Mouse (Mus musculus) urinary bladder, postnatal 4 days (tissue): ENCODE results near the gene Prox2.
"Not testable (repeated sequence)": the region's sequence is repeated elsewhere in the genome, so short reads cannot be mapped to it uniquely, and the experiment has no call there.

Experiments used
- DNase-seq, 2 experiments: peaks; one replicate each; pipeline ENCODE4 v3.0.0; 2021 to 2022; ENCODE audit warnings: low spot score in 2 of 2

The Prox2 gene

GRCm38 (mm10) chr12:85110698-85111592 lies at the start of gene Prox2, which contains the start of gene Dlst:
Prox2 (minus strand) TSS chr12:85110759.
Dlst (plus strand) TSS chr12:85110833.
- peak; percentile 85 to 88 for DNase-seq

DNA sequence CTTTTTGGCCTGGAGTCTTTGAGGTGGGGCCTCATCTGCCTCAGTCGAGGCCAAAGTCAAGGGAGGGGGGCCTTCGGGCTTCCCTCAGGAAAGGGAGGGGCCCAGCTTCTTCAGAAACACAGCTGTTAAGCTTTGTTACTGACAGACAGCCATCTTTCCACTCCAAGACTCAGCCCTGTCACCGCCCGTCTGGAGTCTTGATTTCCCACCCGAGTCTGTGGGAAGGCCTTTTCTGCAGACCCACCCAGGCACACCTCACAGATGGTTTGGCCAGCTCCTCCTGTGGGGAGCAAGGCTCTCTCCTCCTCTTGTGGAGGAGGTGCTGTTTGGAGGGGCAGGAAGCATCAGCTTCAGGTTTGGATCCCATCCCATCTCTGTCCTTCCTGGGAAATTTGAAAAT lies 49.0 kb upstream of the Prox2 start:
- DNase-seq: no peak

DNA sequence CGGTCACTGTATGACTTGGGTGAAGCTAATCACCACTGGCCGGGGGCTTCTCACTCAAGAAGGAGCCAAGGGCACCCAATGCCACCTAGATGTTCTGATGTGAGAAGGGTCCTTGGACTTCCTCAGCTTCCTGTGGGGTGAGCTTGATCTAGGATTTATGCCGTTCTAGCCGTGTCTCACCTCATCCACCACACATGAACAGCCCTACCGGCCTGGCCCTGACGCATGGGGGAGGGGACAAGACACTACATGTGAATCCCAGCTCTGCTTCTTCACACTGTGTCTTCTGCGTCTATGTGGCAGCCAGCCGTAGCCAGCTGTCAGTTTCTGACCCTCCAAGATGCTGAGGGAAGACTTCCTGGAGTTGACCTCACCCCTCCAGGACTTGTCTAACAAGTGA lies 48.2 kb upstream of the Prox2 start:
- no peak for DNase-seq

- DNase-seq: no peak
Measured at GRCm38 (mm10) chr12:85157797-85158460, 47.4 kb upstream of the Prox2 start.

DNA sequence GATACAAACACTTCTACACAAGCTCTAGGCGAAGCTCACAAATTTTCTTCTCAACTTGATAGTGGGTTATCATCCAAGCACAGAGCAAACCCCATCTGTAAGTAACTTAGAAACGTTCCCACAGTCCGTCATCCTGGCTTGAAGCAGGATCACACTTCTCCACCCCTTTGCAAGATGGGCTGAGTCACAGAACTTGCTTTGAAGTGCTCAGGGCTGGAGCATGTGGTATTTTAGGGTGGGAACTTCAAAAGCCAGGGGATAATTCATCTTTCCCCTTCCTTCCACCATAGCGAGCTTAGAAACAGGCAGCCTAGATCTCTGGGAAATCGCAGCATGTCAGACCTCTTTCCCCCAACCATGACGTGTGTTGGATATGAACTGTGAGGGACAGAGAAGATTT lies 45.8 kb upstream of the Prox2 start:
- DNase-seq: no peak

DNA sequence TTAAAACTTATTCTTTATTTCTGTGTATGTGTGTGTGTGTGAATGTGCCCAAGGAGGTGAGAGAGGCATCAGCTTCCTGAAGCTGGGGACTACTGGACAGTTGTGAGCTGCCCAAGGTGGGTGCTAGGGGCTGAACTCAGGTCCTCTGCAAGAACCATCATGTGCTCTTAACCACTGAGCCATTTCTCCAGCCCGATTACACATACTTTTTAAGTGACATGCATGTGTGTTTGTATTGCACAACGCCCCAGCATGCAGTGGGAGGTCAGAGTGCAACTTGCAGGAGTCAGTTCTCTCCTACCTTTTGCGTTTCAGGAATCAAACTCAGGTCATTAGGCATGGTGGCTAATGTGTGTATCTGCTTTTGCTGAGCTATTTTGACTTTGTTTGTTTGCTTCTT lies 42.5 kb upstream of the Prox2 start:
- DNase-seq: no peak

GRCm38 (mm10) chr12:85151002-85151774 lies 40.6 kb upstream of the Prox2 start, which contains the start of gene Rps6kl1:
Rps6kl1 (minus strand) TSS chr12:85151264.
- DNase-seq: no peak

DNA sequence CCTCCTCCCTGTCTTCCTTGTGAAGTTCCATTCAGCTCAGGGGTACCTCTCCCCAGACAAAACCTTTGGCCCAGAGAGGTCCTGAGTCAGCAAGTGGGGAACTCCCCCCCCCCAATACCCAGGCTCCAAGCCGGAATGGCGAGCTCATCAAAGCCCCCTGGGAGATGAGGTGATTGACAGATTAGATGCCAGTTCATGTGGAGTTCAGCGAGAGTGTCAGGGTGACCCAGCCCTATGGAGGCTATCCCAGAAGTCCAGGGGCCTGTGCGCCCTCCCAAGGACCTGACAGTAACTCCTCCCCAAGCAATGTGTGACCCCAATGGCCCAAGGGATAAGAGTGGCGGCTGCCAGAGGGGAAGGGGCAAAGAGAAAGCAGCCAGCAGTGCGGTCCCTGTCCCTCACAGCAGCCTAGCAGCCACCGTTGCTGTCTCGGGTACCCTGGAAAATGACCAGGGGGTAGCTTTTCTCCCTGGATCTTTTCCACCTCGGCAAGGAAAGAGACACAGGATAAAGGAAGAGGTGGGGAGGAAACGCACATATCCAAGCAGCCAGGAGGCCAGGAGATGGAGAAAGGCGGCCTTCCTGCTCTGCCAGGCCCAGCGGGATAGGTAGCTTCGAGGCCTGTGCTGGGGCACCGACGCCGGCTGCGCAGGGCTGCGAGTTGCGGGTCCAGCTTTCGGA lies 39.9 kb upstream of the Prox2 start:
- DNase-seq: no peak

- DNase-seq: no peak
Measured at GRCm38 (mm10) chr12:85146881-85147280, 36.3 kb upstream of the Prox2 start.

- no peak for DNase-seq
Measured at GRCm38 (mm10) chr12:85146355-85146754, 35.8 kb upstream of the Prox2 start.

GRCm38 (mm10) chr12:85145630-85146029 lies 35.1 kb upstream of the Prox2 start:
- no peak for DNase-seq

DNA sequence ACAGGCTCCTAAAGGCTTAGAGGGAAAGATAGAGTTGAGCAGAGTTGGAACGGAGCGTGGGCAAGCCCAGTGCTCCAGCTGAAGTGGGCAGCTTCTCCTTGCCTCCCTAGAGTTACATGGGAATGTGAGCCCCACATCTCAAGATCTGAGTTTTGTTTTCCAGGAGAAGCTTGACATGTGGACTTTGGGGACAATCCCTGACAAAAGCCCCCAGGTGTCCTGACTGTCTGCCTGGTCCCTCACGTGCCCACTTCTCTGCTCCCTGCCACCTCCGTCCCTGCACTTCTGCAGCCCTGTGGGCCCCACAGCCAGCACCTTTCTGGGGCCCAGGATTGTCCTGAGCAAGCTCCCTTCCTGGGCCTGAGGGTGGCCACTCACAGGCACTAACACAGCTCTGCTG lies 34.3 kb upstream of the Prox2 start:
- DNase-seq: no peak

GRCm38 (mm10) chr12:85144276-85144675 lies 33.7 kb upstream of the Prox2 start:
- DNase-seq: not testable (repeated sequence)

DNA sequence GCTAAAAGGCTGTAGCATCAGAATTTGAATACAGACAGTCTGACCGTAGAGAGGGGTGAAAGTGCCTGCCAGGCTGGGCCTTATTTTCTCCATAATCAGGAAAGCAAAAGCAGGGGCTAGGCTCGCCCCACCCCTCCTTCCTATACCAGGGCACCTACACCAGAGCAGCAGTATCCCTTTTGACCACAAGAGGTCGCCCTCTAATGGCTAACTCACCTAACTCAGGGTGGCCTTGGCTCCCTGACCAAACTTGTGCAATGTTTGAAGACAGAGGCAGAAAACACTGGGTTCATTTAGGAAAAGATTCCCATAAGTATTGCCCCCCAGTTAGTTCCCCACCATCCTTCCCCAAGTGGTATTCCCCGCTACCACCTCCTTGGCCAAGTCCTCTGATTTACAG lies 32.2 kb upstream of the Prox2 start:
- peak; percentile 74 to 90 for DNase-seq

- no peak for DNase-seq
Measured at GRCm38 (mm10) chr12:85141096-85141495, 30.5 kb upstream of the Prox2 start.

GRCm38 (mm10) chr12:85140036-85140701 lies 29.6 kb upstream of the Prox2 start:
- no peak for DNase-seq

DNA sequence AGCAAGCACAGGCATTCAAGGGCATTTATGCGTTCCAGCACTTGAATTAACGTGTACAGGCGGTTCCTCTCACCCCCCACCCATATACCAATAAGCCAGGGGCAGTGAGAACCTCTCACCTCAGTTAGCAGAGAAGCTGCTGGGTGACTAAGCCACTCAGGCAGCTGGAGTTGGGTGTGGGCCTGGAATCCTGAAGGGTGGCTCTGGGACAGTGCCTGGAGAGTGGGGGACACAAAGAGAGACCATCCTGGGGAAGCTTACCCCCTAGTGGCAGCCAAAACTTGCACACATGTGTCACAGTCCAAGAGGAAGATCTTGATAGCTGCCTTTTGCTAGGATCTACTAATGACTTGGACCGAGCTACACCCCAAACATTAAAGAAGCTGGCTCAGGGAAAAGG lies 26.1 kb upstream of the Prox2 start:
- no peak for DNase-seq

DNA sequence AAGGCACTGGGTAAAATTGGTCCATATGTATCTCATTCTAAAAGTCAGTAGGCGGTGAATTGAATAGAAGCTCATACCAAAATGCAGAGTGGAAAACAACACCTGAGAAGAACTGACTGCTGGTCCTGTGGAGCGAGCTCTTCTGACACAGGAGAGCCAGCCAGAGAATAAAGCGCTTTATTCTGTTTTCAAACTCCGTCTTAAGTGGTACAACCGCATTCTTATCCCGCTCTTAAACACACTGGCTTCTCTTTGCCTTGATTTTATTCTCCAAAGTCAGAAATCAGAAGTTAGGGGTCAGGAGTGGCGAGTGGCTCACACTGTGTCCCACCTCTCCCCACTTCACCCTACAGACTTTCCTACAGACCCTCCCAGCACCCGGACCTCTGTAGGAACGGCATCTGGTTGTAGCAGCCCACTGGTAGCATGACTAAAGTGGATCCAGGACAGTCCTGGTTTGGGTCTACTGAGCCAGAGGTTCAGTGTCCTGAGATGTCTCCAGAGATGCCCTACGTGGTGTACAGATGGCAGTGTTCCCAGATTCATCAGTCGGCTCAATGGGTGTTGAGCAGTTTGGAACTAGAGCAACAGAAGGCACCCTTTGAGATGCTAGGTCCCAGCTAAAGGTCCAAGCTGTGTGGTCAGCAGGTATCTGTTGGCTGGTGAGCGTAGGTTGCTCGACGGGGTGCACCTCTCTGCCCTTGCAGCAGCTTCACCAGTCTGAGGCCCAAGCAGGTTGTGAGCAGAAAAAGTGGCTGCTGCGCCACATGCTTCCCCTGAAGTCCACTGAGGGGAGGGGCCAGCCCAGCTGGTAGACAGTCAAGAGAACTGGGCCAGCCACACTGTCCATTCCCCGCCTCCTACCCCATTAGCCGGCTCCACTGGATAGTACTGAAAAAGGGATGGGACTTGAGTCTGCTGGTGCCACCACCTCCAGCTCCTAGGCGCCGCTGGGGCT lies 25.2 kb upstream of the Prox2 start:
- DNase-seq: no peak

DNA sequence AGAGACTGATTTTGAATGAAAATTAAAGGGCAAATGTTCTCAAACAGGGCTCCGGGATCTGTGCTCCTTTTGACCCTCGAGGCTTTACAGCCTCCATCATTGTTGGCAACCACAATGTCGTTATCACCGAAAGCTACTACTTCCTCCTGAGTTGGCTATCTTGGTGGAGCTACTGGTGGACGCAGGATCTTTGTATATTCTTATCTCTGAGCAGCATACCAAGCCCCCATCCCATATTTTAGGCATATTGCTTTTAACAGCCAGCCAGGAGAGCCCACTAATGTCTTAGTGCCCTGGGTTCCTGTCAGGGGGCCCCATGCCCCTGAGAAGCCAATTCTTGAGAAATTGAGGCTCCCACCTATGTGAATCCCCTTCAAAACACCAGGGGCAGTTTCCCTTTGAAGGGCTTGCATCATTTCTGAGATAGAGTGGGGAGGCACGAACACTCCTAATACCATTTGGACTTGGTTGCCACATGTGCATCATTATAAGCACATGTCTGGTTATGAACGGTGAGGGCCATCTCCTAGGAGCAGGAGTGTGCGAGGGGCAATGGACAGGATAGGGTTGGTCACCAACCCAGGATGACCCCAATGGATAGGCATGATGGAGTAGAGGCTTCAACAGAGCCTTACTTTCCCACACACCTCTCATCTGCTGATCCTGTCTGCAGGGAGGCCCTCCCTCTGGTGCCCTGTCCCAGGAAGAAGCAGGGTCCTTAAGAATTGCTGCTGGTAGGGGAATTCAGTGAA lies 23.7 kb upstream of the Prox2 start:
- no peak for DNase-seq
